Comparison of ENCODE assay signal across 16 mouse cellular contexts in the genomic region with DNA sequence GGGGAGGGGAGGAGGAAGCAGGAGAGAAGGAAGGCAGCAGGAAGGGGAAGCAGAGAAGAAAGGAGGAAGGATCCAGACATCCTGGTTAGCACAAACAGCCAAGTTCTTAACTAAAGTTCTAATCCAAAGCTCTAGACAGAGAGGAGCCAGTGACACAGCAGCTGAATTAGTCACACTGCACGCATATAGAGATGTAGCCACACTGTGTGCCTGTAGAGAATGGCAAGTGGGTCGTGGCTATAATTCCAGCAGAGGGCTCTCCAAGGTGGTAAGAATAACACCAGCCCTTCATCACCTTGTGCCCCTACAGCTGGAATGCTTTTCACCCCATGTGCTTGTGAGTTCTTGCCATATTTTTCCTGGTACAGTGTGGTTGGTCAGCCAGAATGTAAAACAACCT.
A peak's percentile ranks its signal among the peaks of the same experiment; 100 is the strongest.
DNase-seq lines count a peak whose midpoint lies in the region; TF ChIP-seq lines count a peak whose summit lies in the region.
"Had no signal": no experiment of that assay in that cellular context is flagged by ENCODE, and none has a peak within 500 bp of the region (broad histone marks: within the 10 kb centered on the region; RNA-seq: fewer than 3 reads in every experiment).

No protein-coding gene starts in this region.

- TF ChIP-seq RAD21 in CH12.LX (IDR thresholded peaks at IDR 0.05; ENCODE audit: low read depth, low read length): peak; percentile 1

- in situ Hi-C loops in CH12.LX (cut with MboI; ENCODE audit: low pct_ligation_motif_present, low pct_unique_long_range_greater_than_20kb, low sequenced_read_pairs): no loop called here

- no peak overlapping the region for H3K27ac ChIP-seq in CH12.LX (ENCODE audit: insufficient read depth, low read depth)
- H3K27ac ChIP-seq in layer of hippocampus, adult 2 months: no peak overlapping the region

- no peak for TF ChIP-seq CTCF in CH12.LX (conservative IDR thresholded peaks at IDR 0.05 in 1 of 2, IDR thresholded peaks at IDR 0.05 in 1 of 2; ENCODE audit: low read depth in 2 of 2, low read length in 2 of 2)
- TF ChIP-seq CTCF in layer of hippocampus, adult 2 months (conservative IDR thresholded peaks at IDR 0.05): no peak

- H3K9me3 ChIP-seq in CH12.LX (replicated peaks; ENCODE audit: low read length): no peaks in the 10 kb centered on the region
- H3K9me3 ChIP-seq: G1E had no signal

- TF ChIP-seq POLR2A in CH12.LX (IDR thresholded peaks at IDR 0.05; ENCODE audit: low read depth, low read length): no peak

- H3K36me3 ChIP-seq in CH12.LX (replicated peaks in 1 of 2; ENCODE audit: control insufficient read depth in 1 of 2, insufficient read depth in 1 of 2, low read length in 1 of 2): no peaks in the 10 kb centered on the region
- H3K36me3 ChIP-seq: G1E had no signal

- no peaks in the 10 kb centered on the region for H3K79me2 ChIP-seq in CH12.LX (replicated peaks; ENCODE audit: control insufficient read depth, extremely low read depth, insufficient read depth, poor library complexity, severe bottlenecking)

- H3K4me2 ChIP-seq in CH12.LX (ENCODE audit: insufficient read depth, low read depth, poor library complexity, severe bottlenecking): no peak overlapping the region

- no peaks in the 10 kb centered on the region for H3K27me3 ChIP-seq in CH12.LX (replicated peaks)
- H3K27me3 ChIP-seq: Patski had no signal

- dilution Hi-C loops in CH12.LX (cut with MboI; ENCODE audit: extremely low pct_ligation_motif_present, extremely low pct_unique_long_range_greater_than_20kb, low sequenced_read_pairs): no loop called here

- no peak overlapping the region for H3K4me3 ChIP-seq in CH12.LX (replicated peaks in 1 of 3; ENCODE audit: low read depth in 2 of 3, low read length in 2 of 3, poor library complexity in 1 of 3)
- H3K4me3 ChIP-seq in layer of hippocampus, adult 2 months: no peak overlapping the region

- DNase-seq in CH12.LX (ENCODE audit: extremely low read depth): no peak
- no peak for DNase-seq in layer of hippocampus, adult 2 months (ENCODE audit: low spot score in 2 of 2)
- DNase-seq: adrenal gland, adult 2 months; adrenal gland, adult 8-10 months; adrenal gland, postnatal 10 days; adrenal gland, postnatal 14 days; adrenal gland, postnatal 25 days; adrenal gland, postnatal 36 days; B cell, adult 2 months; cerebellum, adult 11 months; cerebellum, adult 11-12 months; cerebellum, adult 18-20 months; cerebellum, adult 2 months; cerebellum, adult 8-10 months had no signal

- no peak overlapping the region for H3K9ac ChIP-seq in CH12.LX (ENCODE audit: insufficient read depth, low read depth)

- H3K4me1 ChIP-seq in CH12.LX (ENCODE audit: control insufficient read depth in 1 of 2, insufficient read depth in 2 of 2): peaks cover 2 to 5% of the 10 kb centered on the region in 2 experiments; a peak in 2 of 4 replicates

- TF ChIP-seq EP300 in CH12.LX (IDR thresholded peaks at IDR 0.05; ENCODE audit: low read length): no peak

TF ChIP-seq in CH12.LX, 34 proteins besides CTCF, POLR2A, EP300 and RAD21:
- TF ChIP-seq ZMIZ1 (IDR thresholded peaks at IDR 0.05; ENCODE audit: low read depth, low read length): no peak
- no peak for TF ChIP-seq ETS1 (conservative IDR thresholded peaks at IDR 0.05; ENCODE audit: low read depth, low read length)
- no peak for TF ChIP-seq NELFE (IDR thresholded peaks at IDR 0.05; ENCODE audit: low read depth, low read length)
- no peak for TF ChIP-seq UBTF (IDR thresholded peaks at IDR 0.05; ENCODE audit: low read depth, low read length)
- TF ChIP-seq SMC3 (IDR thresholded peaks at IDR 0.05; ENCODE audit: low read depth, low read length): peak; percentile 23; the same call in 1 of the 2 replicates
- peak; percentile 93 for TF ChIP-seq ZKSCAN1 (IDR thresholded peaks at IDR 0.05; ENCODE audit: borderline replicate concordance, low read depth, low read length)
- no peak for TF ChIP-seq JUN (IDR thresholded peaks at IDR 0.05; ENCODE audit: insufficient read depth, low read depth, low read length)
- TF ChIP-seq ZNF384 (IDR thresholded peaks at IDR 0.05; ENCODE audit: low read depth, low read length): no peak
- no peak for TF ChIP-seq NRF1 (IDR thresholded peaks at IDR 0.05; ENCODE audit: low read depth, low read length)
- no peak for TF ChIP-seq E2F4 (IDR thresholded peaks at IDR 0.05; ENCODE audit: insufficient replicate concordance, low read depth, low read length)
